Mouse (Mus musculus): ENCODE results near the gene Gmfb. TPM values are rescaled to one million over a fixed set of nuclear protein-coding genes. Genes with fewer than 3 reads are reported as not detected.

The Gmfb gene
- polyA plus RNA-seq (2015; fragmentation: Nextera tagmentation; extraction: Ambion mirVana) = 22.4 and 23.9 TPM in 2 replicates

- H3K27ac ChIP-seq (replicated peaks) = peak within 1 kb of the TSS; percentile 91
- WGBS (ENCODE audit: insufficient replicate concordance) = 2% methylated on average over 65 of the region's 65 CpGs
- H3K9me3 ChIP-seq (replicated peaks) = no peaks in the 10 kb centered on the region
- H3K4me1 ChIP-seq (replicated peaks) = peaks cover 48% of the 10 kb centered on the region
- peak within 1 kb of the TSS; percentile 79 for H3K4me2 ChIP-seq
- peaks cover 8% of the 10 kb centered on the region for H3K36me3 ChIP-seq (replicated peaks)
- no peaks in the 10 kb centered on the region for H3K27me3 ChIP-seq
- H3K4me3 ChIP-seq (replicated peaks) = peak within 1 kb of the TSS; percentile 93
- peak; percentile 93 for ATAC-seq (ENCODE audit: insufficient read depth)
- peak within 1 kb of the TSS; percentile 90 for H3K9ac ChIP-seq
Observed at GRCm38 (mm10) chr14:46821873-46822716, at the start of gene Gmfb. Gene Gmfb, minus strand, starts transcription at chr14:46822242.

GRCm38 (mm10) chr14:46862922-46863321 lies 40.9 kb upstream of the Gmfb start:
- Histone ChIP-seq H3K4me3 (replicated peaks) (no peak overlapping the region), H3K4me2 (no peak overlapping the region), H3K36me3 (replicated peaks) (no peaks in the 10 kb centered on the region), H3K9me3 (replicated peaks) (no peaks in the 10 kb centered on the region), H3K9ac (no peak overlapping the region), H3K4me1 (replicated peaks) (no peaks in the 10 kb centered on the region), H3K27me3 (no peaks in the 10 kb centered on the region), H3K27ac (replicated peaks) (no peak overlapping the region)
- no peak for ATAC-seq (ENCODE audit: insufficient read depth)
- WGBS (ENCODE audit: insufficient replicate concordance) = 61% methylated on average over 5 of the region's 5 CpGs

- no peak overlapping the region for H3K9ac ChIP-seq
- H3K36me3 ChIP-seq (replicated peaks) = peaks cover 4% of the 10 kb centered on the region; the same call in 1 of the 2 replicates
- H3K27me3 ChIP-seq = no peaks in the 10 kb centered on the region
- H3K9me3 ChIP-seq (replicated peaks) = no peaks in the 10 kb centered on the region
- H3K27ac ChIP-seq (replicated peaks) = no peak overlapping the region
- 76% methylated on average over 11 of the region's 11 CpGs for WGBS (ENCODE audit: insufficient replicate concordance)
- ATAC-seq (ENCODE audit: insufficient read depth) = no peak
- no peak overlapping the region for H3K4me3 ChIP-seq (replicated peaks)
- H3K4me1 ChIP-seq (replicated peaks) = no peaks in the 10 kb centered on the region
- H3K4me2 ChIP-seq = no peak overlapping the region
Observed at GRCm38 (mm10) chr14:46853677-46854076, 31.6 kb upstream of the Gmfb start.

GRCm38 (mm10) chr14:46849769-46850168 lies 27.7 kb upstream of the Gmfb start:
- WGBS (ENCODE audit: insufficient replicate concordance) = 50% methylated on average over 1 of the region's 1 CpGs
- Histone ChIP-seq H3K4me3 (replicated peaks) (no peak overlapping the region), H3K36me3 (replicated peaks) (peaks cover 9% of the 10 kb centered on the region), H3K4me2 (no peak overlapping the region), H3K9ac (no peak overlapping the region), H3K9me3 (replicated peaks) (no peaks in the 10 kb centered on the region), H3K27me3 (no peaks in the 10 kb centered on the region), H3K27ac (replicated peaks) (no peak overlapping the region), H3K4me1 (replicated peaks) (no peaks in the 10 kb centered on the region)
- no peak for ATAC-seq (ENCODE audit: insufficient read depth)

GRCm38 (mm10) chr14:46848736-46849135 lies 26.7 kb upstream of the Gmfb start:
- Histone ChIP-seq H3K9ac (no peak overlapping the region), H3K4me3 (replicated peaks) (no peak overlapping the region), H3K36me3 (replicated peaks) (peaks cover 6% of the 10 kb centered on the region), H3K27me3 (no peaks in the 10 kb centered on the region), H3K4me1 (replicated peaks) (0 out of 2 replicates have a peak, but pooled peaks cover 3% of the 10 kb centered on the region), H3K9me3 (replicated peaks) (no peaks in the 10 kb centered on the region), H3K27ac (replicated peaks) (no peak overlapping the region), H3K4me2 (no peak overlapping the region)
- no peak for ATAC-seq (ENCODE audit: insufficient read depth)
- 68% methylated on average over 5 of the region's 5 CpGs for WGBS (ENCODE audit: insufficient replicate concordance)

GRCm38 (mm10) chr14:46848063-46848590 lies 26.1 kb upstream of the Gmfb start:
- Histone ChIP-seq H3K4me3 (replicated peaks) (no peak overlapping the region), H3K4me2 (no peak overlapping the region), H3K27ac (replicated peaks) (no peak overlapping the region), H3K9me3 (replicated peaks) (no peaks in the 10 kb centered on the region), H3K27me3 (no peaks in the 10 kb centered on the region), H3K36me3 (replicated peaks) (peaks cover 6% of the 10 kb centered on the region), H3K4me1 (replicated peaks) (0 out of 2 replicates have a peak, but pooled peaks cover 3% of the 10 kb centered on the region), H3K9ac (no peak overlapping the region)
- WGBS (ENCODE audit: insufficient replicate concordance) = 64% methylated on average over 4 of the region's 4 CpGs
- ATAC-seq (ENCODE audit: insufficient read depth) = no peak

- no peak for ATAC-seq (ENCODE audit: insufficient read depth)
- WGBS (ENCODE audit: insufficient replicate concordance) = 68% methylated on average over 11 of the region's 11 CpGs
- H3K9me3 ChIP-seq (replicated peaks) = no peaks in the 10 kb centered on the region
Observed at GRCm38 (mm10) chr14:46845706-46846105, 23.7 kb upstream of the Gmfb start.

GRCm38 (mm10) chr14:46839326-46839725 lies 17.3 kb upstream of the Gmfb start:
- Histone ChIP-seq H3K27me3 (no peaks in the 10 kb centered on the region), H3K9ac (no peak overlapping the region), H3K4me2 (no peak overlapping the region), H3K9me3 (replicated peaks) (no peaks in the 10 kb centered on the region), H3K27ac (replicated peaks) (no peak overlapping the region), H3K36me3 (replicated peaks) (peaks cover 29% of the 10 kb centered on the region), H3K4me1 (replicated peaks) (0 out of 2 replicates have a peak, but pooled peaks cover 6% of the 10 kb centered on the region), H3K4me3 (replicated peaks) (no peak overlapping the region)
- ATAC-seq (ENCODE audit: insufficient read depth) = no peak
- WGBS (ENCODE audit: insufficient replicate concordance) = 64% methylated on average over 4 of the region's 4 CpGs

More at GRCm38 (mm10) chr14:46845706-46846105, 23.7 kb upstream of the Gmfb start:
- Histone ChIP-seq H3K9ac (no peak overlapping the region), H3K4me3 (replicated peaks) (no peak overlapping the region), H3K27me3 (no peaks in the 10 kb centered on the region), H3K4me1 (replicated peaks) (0 out of 2 replicates have a peak, but pooled peaks cover 3% of the 10 kb centered on the region), H3K36me3 (replicated peaks) (peaks cover 25% of the 10 kb centered on the region), H3K4me2 (no peak overlapping the region), H3K27ac (replicated peaks) (no peak overlapping the region)

- H3K9ac ChIP-seq = peak overlapping the region; percentile 91
- 6% methylated on average over 40 of the region's 40 CpGs for WGBS (ENCODE audit: insufficient replicate concordance)
- peak overlapping the region; percentile 83 for H3K4me2 ChIP-seq
Observed at GRCm38 (mm10) chr14:46832354-46833272, 10.6 kb upstream of the Gmfb start.

GRCm38 (mm10) chr14:46831837-46832333 lies 9.8 kb upstream of the Gmfb start, which contains the start of gene Cgrrf1:
Gene Cgrrf1, plus strand, starts transcription at chr14:46832125.
- no peaks in the 10 kb centered on the region for H3K9me3 ChIP-seq (replicated peaks)
- no peaks in the 10 kb centered on the region; the same call in 1 of the 2 replicates for H3K36me3 ChIP-seq (replicated peaks)
- peak; percentile 99 for ATAC-seq (ENCODE audit: insufficient read depth)
- peak within 1 kb of the TSS; percentile 91 for H3K9ac ChIP-seq
- H3K27ac ChIP-seq (replicated peaks) = peak within 1 kb of the TSS; percentile 84
- H3K4me1 ChIP-seq (replicated peaks) = peaks cover 53% of the 10 kb centered on the region
- H3K27me3 ChIP-seq = no peaks in the 10 kb centered on the region
- peak within 1 kb of the TSS; percentile 83 for H3K4me2 ChIP-seq
- 0% methylated on average over 32 of the region's 32 CpGs for WGBS (ENCODE audit: insufficient replicate concordance)
- H3K4me3 ChIP-seq (replicated peaks) = peak within 1 kb of the TSS; percentile 90

More at GRCm38 (mm10) chr14:46832354-46833272, 10.6 kb upstream of the Gmfb start:
- Histone ChIP-seq H3K4me3 (replicated peaks) (peak overlapping the region; percentile 90), H3K27me3 (no peaks in the 10 kb centered on the region), H3K4me1 (replicated peaks) (peaks cover 45% of the 10 kb centered on the region), H3K27ac (replicated peaks) (peak overlapping the region; percentile 75), H3K9me3 (replicated peaks) (no peaks in the 10 kb centered on the region), H3K36me3 (replicated peaks) (no peaks in the 10 kb centered on the region; the same call in 1 of the 2 replicates)
- ATAC-seq (ENCODE audit: insufficient read depth) = peak; percentile 42
